Mouse (Mus musculus) E14TG2a.4 (cell line): ENCODE results near the gene Gm8011.
"Not testable (repeated sequence)": the region's sequence is repeated elsewhere in the genome, so short reads cannot be mapped to it uniquely, and the experiment has no call there.

Experiments used
- CTCF ChIP-seq: conservative IDR thresholded peaks from 2 replicates; pipeline ENCODE4 v1.5.1; 2014; ENCODE audit warnings: low read length
- NANOG ChIP-seq: IDR thresholded peaks from 2 replicates; pipeline ENCODE4 v1.6.1; 2014; ENCODE audit warnings: borderline replicate concordance, low read length, mixed read lengths

DNA sequence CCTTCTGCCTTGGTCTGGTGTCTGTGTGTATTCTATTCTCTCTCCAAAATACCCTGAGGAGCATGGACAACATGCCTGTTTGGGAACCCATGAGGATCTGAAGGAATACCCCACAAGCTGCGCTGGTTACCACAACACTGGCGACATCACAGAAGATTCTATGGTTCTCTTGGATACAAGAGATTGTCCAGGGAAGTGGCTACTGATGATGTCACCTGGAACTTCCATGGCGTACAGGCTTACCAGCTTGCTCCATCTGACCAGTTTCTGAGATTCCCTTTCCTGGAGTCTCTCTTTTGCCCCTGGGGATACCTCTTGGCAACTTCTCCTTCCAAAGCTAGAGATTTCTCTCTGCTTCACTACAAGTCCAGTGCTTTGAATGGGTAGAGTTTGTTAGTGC is 38.6 kb downstream of the Gm8011 start, which contains the start of gene Gm8020:
- TF ChIP-seq CTCF, NANOG: not testable (repeated sequence)
